Mouse (Mus musculus) spleen, postnatal 36 days (tissue): ENCODE results near the gene Ankrd44.

Source experiments
- DNase-seq, 2 experiments: peaks; one replicate each; pipeline ENCODE4 v3.0.0; 2022; ENCODE audit warnings: low spot score in 2 of 2, mixed read lengths in 1 of 2

Gene Ankrd44

DNA sequence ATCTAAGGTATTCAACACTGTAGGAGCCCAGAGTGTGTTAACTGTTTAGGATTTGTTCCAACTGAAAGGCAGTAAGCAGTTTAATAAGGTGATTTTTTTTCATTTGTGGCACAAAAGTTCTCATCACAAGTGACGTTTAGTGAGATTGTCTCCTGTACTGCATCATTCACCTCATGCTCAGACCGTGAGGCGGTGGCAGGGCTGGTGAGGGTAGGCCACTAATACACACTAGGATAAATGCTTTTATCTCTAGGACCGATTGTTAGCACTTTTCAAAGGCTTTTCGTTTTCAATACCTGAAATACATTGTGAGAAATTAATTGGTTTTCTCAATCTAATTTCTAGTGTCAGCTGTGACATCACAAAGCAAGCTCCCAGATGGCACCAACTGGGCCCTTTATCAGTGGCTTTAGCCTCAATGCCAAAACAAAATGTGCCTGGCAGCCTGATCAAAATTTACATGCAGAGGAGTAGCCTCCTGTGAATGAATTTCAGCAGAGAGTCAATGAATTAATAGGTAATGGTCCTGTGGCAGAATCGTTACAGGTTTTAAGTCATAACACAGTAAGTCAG, 286.6 kb downstream of the Ankrd44 start:
- DNase-seq = no peak

GRCm38 (mm10) chr1:54639076-54639475, 287.1 kb downstream of the Ankrd44 start:
- DNase-seq = no peak

DNA sequence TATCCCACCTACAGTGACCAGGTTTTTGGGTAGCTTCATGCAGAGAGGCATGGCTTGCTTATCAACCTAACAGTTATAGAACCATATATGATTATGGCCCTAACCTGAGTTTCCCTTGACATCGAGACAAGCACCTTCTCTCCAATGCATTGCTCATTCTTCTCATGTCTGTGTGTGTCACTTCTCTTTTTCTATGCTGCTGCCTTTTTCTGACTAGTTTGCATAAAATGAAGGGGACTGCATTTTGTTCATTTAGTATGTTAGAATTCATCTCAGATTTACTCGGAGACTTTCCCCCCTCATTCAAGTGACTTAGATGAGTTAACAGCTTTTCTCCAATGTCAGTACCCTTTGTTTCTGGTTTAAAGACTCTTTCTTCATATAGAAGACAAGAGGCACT, 288.8 kb downstream of the Ankrd44 start:
- no peak for DNase-seq

DNA sequence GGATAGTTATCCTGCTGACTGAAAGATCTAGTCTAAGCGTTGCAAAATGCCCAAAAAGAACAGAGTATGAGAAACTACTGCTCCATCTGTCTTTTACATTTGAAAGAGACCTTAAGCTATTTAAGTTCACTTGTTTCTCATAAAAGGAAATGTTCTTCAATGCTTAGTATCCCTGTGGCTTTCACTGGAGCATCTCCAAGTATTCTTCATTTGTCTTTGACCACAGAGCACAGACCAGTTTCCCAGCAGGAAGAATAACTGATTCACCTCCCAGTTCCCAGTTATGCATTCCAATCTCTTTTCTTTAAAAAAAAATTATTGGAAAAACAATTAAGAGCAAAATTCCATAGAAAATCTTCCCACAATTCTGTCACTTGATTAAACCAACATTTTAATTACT, 297.1 kb downstream of the Ankrd44 start:
- no peak for DNase-seq

GRCm38 (mm10) chr1:54614963-54615362, 311.2 kb downstream of the Ankrd44 start:
- DNase-seq = no peak

DNA sequence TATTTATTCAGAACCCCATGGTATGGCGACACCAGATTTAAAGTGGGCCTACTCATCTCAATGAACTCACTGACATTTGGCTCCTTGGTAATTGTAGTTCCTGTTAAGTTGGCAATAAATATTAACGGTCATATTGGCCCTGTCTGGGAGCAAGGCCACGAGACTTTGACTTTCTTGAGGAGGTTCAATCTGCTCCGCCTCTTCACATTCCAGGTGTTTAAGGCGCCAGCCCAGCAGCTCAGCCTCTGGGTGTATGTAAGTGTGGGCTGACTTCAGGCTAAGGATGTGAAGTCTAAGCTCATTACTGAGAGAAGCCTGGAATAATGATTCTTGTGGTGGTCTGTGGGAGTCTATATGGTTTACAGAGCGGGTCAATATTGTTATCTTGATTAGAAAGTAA, 313.8 kb downstream of the Ankrd44 start:
- no peak for DNase-seq

- DNase-seq = no peak
Observed at GRCm38 (mm10) chr1:54611891-54612290, 314.3 kb downstream of the Ankrd44 start.

DNA sequence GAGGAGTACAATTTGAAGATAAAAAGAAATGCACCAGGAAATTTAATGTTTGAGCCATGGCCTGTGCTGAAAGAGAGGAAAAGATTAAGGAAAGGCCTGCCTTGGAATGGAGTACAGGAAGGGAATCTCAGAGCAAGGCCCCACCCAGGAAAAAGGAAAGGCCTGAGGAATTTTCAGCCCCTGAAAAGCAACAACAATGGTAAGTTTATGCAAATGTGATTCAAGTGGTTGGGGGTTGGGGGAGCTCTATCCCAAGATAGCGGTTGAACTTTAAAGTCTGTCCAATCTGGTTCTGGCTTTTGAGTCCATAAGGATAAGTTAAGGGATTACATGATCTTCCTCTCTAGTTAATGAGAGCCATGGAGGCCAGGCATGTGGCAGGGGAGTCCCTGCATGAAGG, 319.3 kb downstream of the Ankrd44 start:
- DNase-seq = no peak

DNA sequence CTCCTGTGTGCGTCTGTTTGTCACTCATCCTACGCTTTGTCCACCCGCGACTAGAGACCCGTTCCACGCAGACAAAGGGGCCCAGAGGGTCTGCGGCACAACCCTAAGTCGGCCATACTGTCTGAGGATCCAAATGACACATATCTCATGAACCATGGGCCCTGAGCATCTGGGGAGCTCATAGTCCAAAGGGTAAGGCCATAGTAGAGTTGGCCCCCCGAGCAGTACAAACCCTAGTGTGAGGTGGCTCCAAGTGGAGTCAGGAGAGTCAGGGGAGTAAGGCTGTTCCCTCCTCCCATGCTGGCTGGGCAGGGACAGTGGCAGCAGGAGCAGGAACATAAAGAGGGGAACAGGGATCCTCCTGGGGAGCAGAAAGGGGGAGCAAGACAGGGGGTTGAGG, 324.5 kb downstream of the Ankrd44 start:
- DNase-seq = no peak

DNA sequence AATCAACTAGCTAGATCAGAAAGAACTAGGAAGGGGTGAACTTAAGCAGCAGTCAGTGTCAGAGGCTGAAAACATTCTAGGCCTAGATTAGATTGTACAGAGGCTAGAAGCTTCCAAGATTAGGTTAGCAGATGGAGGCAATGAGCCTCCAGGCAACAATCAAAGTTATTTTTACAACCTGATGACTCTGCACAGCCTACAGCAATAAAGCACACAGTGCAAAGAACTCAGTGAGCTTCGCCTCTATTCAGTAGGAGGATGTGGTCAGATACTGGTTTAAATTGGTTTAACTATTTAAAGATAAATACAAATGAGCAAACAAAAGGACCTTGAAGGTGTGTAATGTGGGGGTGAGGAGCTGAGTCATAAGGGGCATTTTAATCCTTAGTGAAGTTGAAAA, 325.9 kb downstream of the Ankrd44 start:
- no peak for DNase-seq

- DNase-seq = no peak
Observed at GRCm38 (mm10) chr1:54597594-54598217, 328.5 kb downstream of the Ankrd44 start.

DNA sequence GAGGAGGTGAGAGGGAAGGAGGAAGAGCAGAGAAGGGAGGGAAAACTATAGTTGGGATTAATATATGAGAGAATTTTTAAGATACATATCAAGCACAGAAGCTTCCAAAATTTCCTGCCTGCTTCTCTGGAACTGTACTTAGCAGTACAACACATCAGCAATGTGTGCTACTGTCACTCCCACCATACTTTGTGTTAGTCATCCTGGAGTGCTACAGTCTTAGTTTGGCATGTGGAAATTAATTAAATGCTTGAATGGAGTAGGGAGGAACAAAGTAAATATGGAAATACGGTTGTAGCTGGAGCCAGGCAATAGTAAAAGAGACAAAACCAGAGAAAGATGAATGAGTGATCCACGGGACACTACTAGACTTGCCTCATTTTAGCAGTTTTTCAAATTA, 330.0 kb downstream of the Ankrd44 start:
- no peak for DNase-seq
